Mouse (Mus musculus): ENCODE data around the gene Ripk1.
"Not testable (repeated sequence)": the region's sequence is repeated elsewhere in the genome, so short reads cannot be mapped to it uniquely, and the experiment has no call there.

Gene Ripk1

GRCm38 (mm10) chr13:34038056-34038432 is 35.9 kb downstream of the Ripk1 start:
- no peak for DNase-seq (ENCODE audit: low spot score in 2 of 2)

GRCm38 (mm10) chr13:34038901-34039341 is 36.8 kb downstream of the Ripk1 start:
- DNase-seq (ENCODE audit: low spot score in 2 of 2) = no peak

GRCm38 (mm10) chr13:34040091-34040490 is 37.9 kb downstream of the Ripk1 start:
- DNase-seq (ENCODE audit: low spot score in 2 of 2) = no peak

- DNase-seq (ENCODE audit: low spot score in 2 of 2) = no peak
Observed at GRCm38 (mm10) chr13:34043716-34044393, 41.7 kb downstream of the Ripk1 start.

- DNase-seq (ENCODE audit: low spot score in 2 of 2) = no peak
Observed at GRCm38 (mm10) chr13:34045511-34046249, 43.5 kb downstream of the Ripk1 start.

GRCm38 (mm10) chr13:34046421-34047012 is 44.4 kb downstream of the Ripk1 start:
- peak; percentile 55 to 86 for DNase-seq (ENCODE audit: low spot score in 2 of 2)

- DNase-seq (ENCODE audit: low spot score in 2 of 2) = no peak
Observed at GRCm38 (mm10) chr13:34047526-34047925, 45.4 kb downstream of the Ripk1 start.

GRCm38 (mm10) chr13:34050479-34050878 is 48.3 kb downstream of the Ripk1 start:
- peak; percentile 57 to 71 for DNase-seq (ENCODE audit: low spot score in 2 of 2)

- no peak for DNase-seq (ENCODE audit: low spot score in 2 of 2)
Observed at GRCm38 (mm10) chr13:34051692-34052091, 49.5 kb downstream of the Ripk1 start.

GRCm38 (mm10) chr13:34053673-34054282 is 51.6 kb downstream of the Ripk1 start:
- DNase-seq (ENCODE audit: low spot score in 2 of 2) = no peak

- DNase-seq (ENCODE audit: low spot score in 2 of 2) = no peak
Observed at GRCm38 (mm10) chr13:34054391-34054790, 52.2 kb downstream of the Ripk1 start.

- no peak for DNase-seq (ENCODE audit: low spot score in 2 of 2)
Observed at GRCm38 (mm10) chr13:34054983-34055382, 52.8 kb downstream of the Ripk1 start.

GRCm38 (mm10) chr13:34057252-34057651 is 55.1 kb downstream of the Ripk1 start:
- no peak for DNase-seq (ENCODE audit: low spot score in 2 of 2)

GRCm38 (mm10) chr13:34060061-34060460 is 57.9 kb downstream of the Ripk1 start:
- no peak for DNase-seq (ENCODE audit: low spot score in 2 of 2)

GRCm38 (mm10) chr13:34062466-34062865 is 60.3 kb downstream of the Ripk1 start:
- no peak for DNase-seq (ENCODE audit: low spot score in 2 of 2)

GRCm38 (mm10) chr13:34066351-34066750 is 64.2 kb downstream of the Ripk1 start:
- DNase-seq (ENCODE audit: low spot score in 2 of 2) = peak; percentile 64 to 75

GRCm38 (mm10) chr13:34070296-34070695 is 68.1 kb downstream of the Ripk1 start:
- no peak for DNase-seq (ENCODE audit: low spot score in 2 of 2)

- no peak for DNase-seq (ENCODE audit: low spot score in 2 of 2)
Observed at GRCm38 (mm10) chr13:34071836-34072235, 69.7 kb downstream of the Ripk1 start.

GRCm38 (mm10) chr13:34072847-34073246 is 70.7 kb downstream of the Ripk1 start:
- DNase-seq (ENCODE audit: low spot score in 2 of 2) = no peak

GRCm38 (mm10) chr13:34074441-34074840 is 72.3 kb downstream of the Ripk1 start:
- DNase-seq (ENCODE audit: low spot score in 2 of 2) = not testable (repeated sequence)

- DNase-seq (ENCODE audit: low spot score in 2 of 2) = not testable (repeated sequence)
Observed at GRCm38 (mm10) chr13:34075893-34076292, 73.7 kb downstream of the Ripk1 start.
